Mouse (Mus musculus) thymus, postnatal 0 days (tissue): ENCODE data around the gene Eef1akmt2. TPM values are rescaled to one million over a fixed set of nuclear protein-coding genes. Genes with fewer than 3 reads are reported as not detected.
A peak's percentile ranks its signal among the peaks of the same experiment; 100 is the strongest.

Experiments
- DNase-seq: peaks from one replicate; pipeline ENCODE4 v3.0.0-alpha.2; 2015; ENCODE audit warnings: low spot score
- polyA plus RNA-seq: library from polyadenylated mRNA; unstranded; fragments of >200 nt; fragmentation: Nextera tagmentation; extraction: Ambion mirVana; gene quantifications from 2 replicates; pipeline ENCODE4 v1.2.1, GENCODE M21; 2015

Eef1akmt2 gene
- polyA plus RNA-seq, 1 experiment from 2014 or later: 77.4 TPM

GRCm38 (mm10) chr7:132873043-132873442, 20.6 kb upstream of the Eef1akmt2 start:
- peak; percentile 26 for DNase-seq

DNA sequence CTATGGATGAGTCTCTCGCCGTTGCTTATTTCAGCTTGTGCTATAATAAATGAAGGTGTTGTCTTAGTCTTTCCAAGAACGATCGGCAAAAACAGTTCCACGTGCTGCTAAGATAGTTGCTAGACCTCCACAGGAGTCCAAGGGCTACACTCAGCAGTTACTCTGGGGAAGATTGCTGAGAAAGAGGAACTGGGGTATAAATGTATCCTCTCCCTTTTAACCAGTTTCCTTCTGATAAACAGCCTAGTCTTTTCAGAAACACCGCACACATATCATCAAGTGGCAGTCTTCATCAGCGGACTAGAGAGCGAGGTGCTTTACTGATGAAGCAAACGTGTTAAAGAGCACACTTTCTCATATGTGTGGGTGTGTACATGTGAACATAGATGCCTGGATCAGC, 13.8 kb upstream of the Eef1akmt2 start:
- DNase-seq: no peak

DNA sequence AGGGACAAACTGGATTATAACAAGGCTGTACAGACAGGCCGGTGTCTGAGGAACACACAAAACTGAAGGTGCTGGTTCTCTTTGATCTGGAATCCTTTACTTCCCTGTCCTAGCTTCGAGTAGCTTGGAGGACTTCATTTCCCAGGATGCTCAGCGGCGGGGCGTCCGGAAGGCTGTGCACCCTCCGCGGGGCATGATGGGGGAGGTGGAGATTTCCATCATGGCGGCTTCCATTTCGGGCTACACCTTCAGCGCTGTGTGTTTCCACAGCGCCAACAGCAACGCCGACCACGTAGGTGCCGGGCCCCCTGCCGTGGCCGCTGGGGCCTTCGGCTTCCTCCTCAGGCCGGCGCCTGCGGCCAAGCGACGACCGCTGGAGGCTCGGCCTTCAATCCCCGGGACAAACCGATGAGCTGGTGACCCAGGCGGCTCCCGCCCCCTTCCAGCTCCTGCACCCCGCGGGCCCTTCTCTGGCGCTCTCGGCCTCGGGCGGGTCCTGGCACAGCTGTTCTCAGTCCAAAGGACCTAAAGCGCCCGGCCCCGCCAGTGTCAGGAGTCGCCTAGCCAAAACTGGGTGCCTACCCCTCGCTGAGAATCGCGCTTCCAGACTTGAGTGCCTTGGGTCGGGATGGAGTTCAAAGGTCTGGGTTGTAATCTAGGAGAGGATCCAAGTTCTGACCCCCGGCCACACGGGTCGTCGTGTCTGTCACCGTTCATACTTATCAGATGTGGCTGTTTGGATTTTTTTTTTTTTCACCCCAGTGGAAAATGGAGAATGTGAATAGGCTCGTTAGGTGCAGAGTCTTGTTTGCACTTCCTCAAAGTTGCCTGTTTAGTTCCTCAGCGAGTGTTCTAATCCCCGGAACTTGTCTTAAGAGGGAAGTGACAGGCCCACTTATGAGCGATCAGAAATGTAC, 6.8 kb upstream of the Eef1akmt2 start, which contains the start of gene Abraxas2:
Gene Abraxas2 (plus strand): TSS at position 184 of the 917 bp plus-strand sequence.
- peak; percentile 91 for DNase-seq

DNA sequence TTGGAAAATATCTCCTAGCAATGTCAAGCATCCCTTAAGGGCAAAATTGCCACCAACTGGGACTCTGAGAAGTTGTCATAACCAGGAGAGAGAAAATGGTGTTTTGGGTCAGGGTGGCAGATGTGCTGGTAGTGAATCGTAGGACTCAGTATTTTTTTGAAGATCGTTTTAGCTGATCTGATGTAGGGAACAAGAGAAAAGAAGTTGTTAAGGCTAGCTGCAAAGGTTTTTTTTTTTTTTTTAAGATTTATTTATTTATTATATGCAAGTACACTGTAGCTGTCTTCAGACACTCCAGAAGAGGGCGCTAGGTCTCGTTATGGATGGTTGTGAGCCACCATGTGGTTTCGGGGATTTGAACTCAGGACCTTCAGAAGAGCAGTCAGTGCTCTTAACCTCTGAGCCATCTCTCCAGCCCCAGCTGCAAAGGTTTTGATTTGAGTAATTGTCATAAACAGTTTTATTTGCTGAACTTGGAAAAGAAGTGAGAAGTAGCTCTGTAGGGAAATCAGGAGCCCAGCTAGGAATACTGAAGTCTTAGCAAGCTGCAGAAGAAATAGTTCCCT, 5.7 kb upstream of the Eef1akmt2 start:
- peak; percentile 13 for DNase-seq

- DNase-seq: no peak
These were observed 3.6 kb upstream of the Eef1akmt2 start for GRCm38 (mm10) chr7:132856083-132856482.

DNA sequence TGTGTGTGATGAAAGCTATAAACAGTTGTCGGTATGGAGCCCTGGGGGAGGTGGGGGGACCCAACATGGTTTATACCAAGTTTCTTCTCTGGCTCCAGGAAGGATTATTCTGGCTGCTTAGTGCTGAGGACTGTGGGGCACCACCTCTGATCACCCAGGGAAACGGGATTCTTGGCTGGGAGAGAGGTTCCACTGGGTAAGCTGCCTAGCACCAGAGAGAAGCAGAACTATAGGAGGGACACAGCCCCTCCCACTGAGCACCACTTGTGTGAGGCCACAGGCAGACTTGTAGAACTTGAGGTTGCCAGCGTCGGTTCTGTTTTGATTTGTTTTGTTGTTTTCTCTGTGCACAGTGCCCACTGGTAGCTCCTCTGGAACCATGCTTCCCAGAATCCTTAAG, 1.5 kb upstream of the Eef1akmt2 start:
- DNase-seq: no peak

- DNase-seq: no peak
These were observed 888 bp upstream of the Eef1akmt2 start for GRCm38 (mm10) chr7:132853361-132853760.

GRCm38 (mm10) chr7:132843152-132843551, 9.3 kb downstream of the Eef1akmt2 start:
- no peak for DNase-seq

GRCm38 (mm10) chr7:132842455-132842854, 10.0 kb downstream of the Eef1akmt2 start:
- no peak for DNase-seq

DNA sequence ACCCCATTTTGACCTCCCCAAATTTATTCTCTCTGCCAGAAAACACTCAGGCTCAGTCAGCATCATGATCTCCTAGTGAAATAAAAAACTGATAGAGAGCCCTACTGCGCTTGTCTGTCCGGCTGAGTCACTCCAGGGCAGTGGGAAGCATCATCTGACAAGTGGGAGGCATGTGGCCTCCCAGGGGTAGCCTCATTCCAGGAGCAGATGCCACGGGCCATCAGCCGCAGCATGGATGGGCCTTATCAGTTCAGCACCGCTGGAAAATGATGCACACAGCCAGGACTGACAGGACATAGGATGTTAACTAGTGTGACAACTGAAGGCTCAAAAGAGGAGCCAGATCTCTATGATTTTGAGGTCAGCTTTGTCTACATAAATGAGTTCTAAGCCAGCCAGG, 11.2 kb downstream of the Eef1akmt2 start:
- DNase-seq: no peak

GRCm38 (mm10) chr7:132830955-132831354, 21.5 kb downstream of the Eef1akmt2 start:
- DNase-seq: no peak

DNA sequence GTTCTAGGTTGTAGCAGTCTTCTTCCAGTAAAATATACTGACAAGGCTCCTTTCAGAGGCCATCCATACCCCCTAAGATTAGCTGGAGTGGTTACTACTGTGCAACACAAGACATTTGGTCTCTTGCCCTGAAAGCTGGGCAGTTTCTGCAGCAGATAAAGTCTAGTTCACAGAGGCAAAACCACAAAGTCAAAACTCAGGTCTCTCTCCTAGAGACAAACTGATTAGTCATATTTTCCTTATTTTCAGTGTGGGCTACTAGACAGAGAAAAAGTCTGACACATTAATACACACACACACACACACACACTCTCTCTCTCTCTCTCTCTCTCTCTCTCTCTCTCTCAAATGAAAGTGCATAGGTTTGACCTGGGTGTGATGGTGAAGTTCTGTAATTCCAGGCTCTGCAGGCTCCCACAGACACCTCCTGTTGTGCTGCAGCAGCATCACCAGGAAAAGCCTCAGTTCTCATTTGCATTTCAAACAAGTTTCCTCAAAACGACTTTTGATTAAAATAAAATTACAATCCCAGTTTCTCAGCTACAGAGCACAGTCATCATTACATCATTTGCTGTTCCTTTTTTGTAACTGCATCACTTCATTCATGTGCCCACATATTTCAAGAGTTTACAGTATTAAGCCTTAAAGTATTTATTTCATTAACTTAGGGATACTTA, 28.0 kb downstream of the Eef1akmt2 start:
- DNase-seq: no peak

GRCm38 (mm10) chr7:132823832-132824231, 28.6 kb downstream of the Eef1akmt2 start:
- DNase-seq: no peak

DNA sequence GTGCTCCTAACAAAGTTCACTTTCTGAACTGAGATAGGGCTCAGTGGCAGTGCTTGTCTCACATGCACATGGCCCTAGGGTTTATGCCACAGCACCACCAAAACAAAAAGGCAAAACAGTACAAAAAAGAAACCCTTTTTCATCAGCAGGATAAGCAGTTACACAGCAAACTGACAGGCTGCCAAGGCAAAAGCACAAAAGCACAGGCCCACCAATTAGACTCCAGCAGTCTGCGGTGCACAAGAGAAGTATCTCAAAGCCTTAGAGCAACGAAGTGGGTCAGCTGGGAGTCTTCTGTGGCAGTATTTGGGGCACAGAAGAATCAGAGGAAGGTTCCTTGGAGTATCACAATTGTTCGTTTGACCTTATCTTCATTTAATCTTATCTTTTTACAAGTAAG, 31.8 kb downstream of the Eef1akmt2 start:
- DNase-seq: no peak

DNA sequence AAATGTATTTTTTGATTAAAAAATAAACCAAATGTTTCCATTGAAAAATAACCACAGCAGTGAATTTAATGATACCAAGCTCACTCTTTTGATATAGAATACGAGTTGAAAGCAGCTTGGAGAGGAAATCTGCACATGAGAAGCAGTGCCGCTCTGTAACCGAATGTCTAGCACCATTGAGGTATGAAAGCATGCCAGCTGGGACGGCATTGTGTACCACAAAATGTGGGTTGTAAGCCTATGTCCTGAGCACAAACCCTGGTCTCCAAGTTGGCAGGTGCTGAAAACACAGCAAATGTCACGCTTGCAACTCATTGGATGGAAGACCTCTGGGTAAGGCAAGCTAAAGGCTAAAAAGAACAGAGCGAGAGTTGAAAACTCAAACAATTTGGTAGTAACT, 35.4 kb downstream of the Eef1akmt2 start:
- DNase-seq: no peak

GRCm38 (mm10) chr7:132816528-132816927, 35.9 kb downstream of the Eef1akmt2 start:
- DNase-seq: no peak

GRCm38 (mm10) chr7:132815081-132815480, 37.4 kb downstream of the Eef1akmt2 start:
- DNase-seq: no peak

GRCm38 (mm10) chr7:132814089-132814450, 38.4 kb downstream of the Eef1akmt2 start:
- no peak for DNase-seq

GRCm38 (mm10) chr7:132813416-132814088, 38.9 kb downstream of the Eef1akmt2 start, which contains the start of gene Fam53b:
TSS of gene Fam53b (minus strand) at chr7:132813886.
- DNase-seq: peak; percentile 65

- no peak for DNase-seq
These were observed 39.7 kb downstream of the Eef1akmt2 start for GRCm38 (mm10) chr7:132812619-132813415.
